In genomic region chr5:35757639-35758001, GRCm38 (mm10) we compare ENCODE assay signal across 8 mouse cellular contexts. TPM values are rescaled to one million over a fixed set of nuclear protein-coding genes. Genes with fewer than 3 reads are reported as not detected.
DNase-seq lines count a peak whose midpoint lies in the region; ATAC-seq and TF ChIP-seq lines count a peak whose summit lies in the region.

Gene Ablim2, plus strand, starts transcription at chr5:35757880.

- no peak for TF ChIP-seq POLR2A in embryonic fibroblast, embryonic 13.5 days (IDR thresholded peaks at IDR 0.05; ENCODE audit: low read depth, low read length)

- peaks cover 41% of the 10 kb centered on the region for H3K27me3 ChIP-seq in erythroblast, embryonic 14.5 days (ENCODE audit: control insufficient read depth)
- peaks cover 45% of the 10 kb centered on the region for H3K27me3 ChIP-seq in heart, embryonic 11.5 days (ENCODE audit: control insufficient read depth, insufficient read depth, low read length)
- peaks cover 52% of the 10 kb centered on the region for H3K27me3 ChIP-seq in kidney, embryonic 15.5 days
- peaks cover 55% of the 10 kb centered on the region for H3K27me3 ChIP-seq in limb, embryonic 15.5 days
- H3K27me3 ChIP-seq in midbrain, postnatal 0 days (ENCODE audit: insufficient read depth, low read length): peaks cover 15% of the 10 kb centered on the region; the same call in 1 of the 2 replicates

- peaks cover 15% of the 10 kb centered on the region for H3K4me1 ChIP-seq in erythroblast, embryonic 14.5 days (ENCODE audit: control insufficient read depth)
- H3K4me1 ChIP-seq in embryonic fibroblast, embryonic 13.5 days (ENCODE audit: control insufficient read depth, insufficient read depth, low read length): no peaks in the 10 kb centered on the region
- H3K4me1 ChIP-seq in heart, embryonic 11.5 days (ENCODE audit: control insufficient read depth, insufficient read depth, low read length): 0 out of 2 replicates have a peak, but pooled peaks cover 3% of the 10 kb centered on the region
- H3K4me1 ChIP-seq in kidney, embryonic 15.5 days: peaks cover 22% of the 10 kb centered on the region
- peaks cover 18% of the 10 kb centered on the region for H3K4me1 ChIP-seq in limb, embryonic 15.5 days
- H3K4me1 ChIP-seq in midbrain, postnatal 0 days (ENCODE audit: insufficient read depth, low read length): peaks cover 7% of the 10 kb centered on the region; the same call in 1 of the 2 replicates

- H3K4me2 ChIP-seq in heart, embryonic 11.5 days: peak within 1 kb of the TSS; percentile 98
- H3K4me2 ChIP-seq in kidney, embryonic 15.5 days: peak within 1 kb of the TSS; percentile 100
- H3K4me2 ChIP-seq in limb, embryonic 15.5 days: peak within 1 kb of the TSS; percentile 100
- peak within 1 kb of the TSS; percentile 86 for H3K4me2 ChIP-seq in midbrain, postnatal 0 days (ENCODE audit: low read depth, low read length, poor library complexity, severe bottlenecking)

- no peaks in the 10 kb centered on the region for H3K9me3 ChIP-seq in erythroblast, embryonic 14.5 days (ENCODE audit: control insufficient read depth, low read length)
- H3K9me3 ChIP-seq in heart, embryonic 11.5 days (replicated peaks; ENCODE audit: control insufficient read depth, low read length): no peaks in the 10 kb centered on the region
- H3K9me3 ChIP-seq in kidney, embryonic 15.5 days (replicated peaks): no peaks in the 10 kb centered on the region
- H3K9me3 ChIP-seq in limb, embryonic 15.5 days: no peaks in the 10 kb centered on the region
- no peaks in the 10 kb centered on the region for H3K9me3 ChIP-seq in midbrain, postnatal 0 days (ENCODE audit: low read length)

- peak within 1 kb of the TSS; percentile 52; the same call in 1 of the 2 replicates for H3K9ac ChIP-seq in heart, embryonic 11.5 days (ENCODE audit: low read depth, low read length)
- H3K9ac ChIP-seq in kidney, embryonic 15.5 days: peak within 1 kb of the TSS; percentile 57
- peak within 1 kb of the TSS; percentile 37 for H3K9ac ChIP-seq in limb, embryonic 15.5 days
- peak within 1 kb of the TSS; percentile 75 for H3K9ac ChIP-seq in midbrain, postnatal 0 days (replicated peaks; ENCODE audit: low read length, poor library complexity, severe bottlenecking)

- H3K36me3 ChIP-seq in erythroblast, embryonic 14.5 days (ENCODE audit: control insufficient read depth): no peaks in the 10 kb centered on the region
- H3K36me3 ChIP-seq in heart, embryonic 11.5 days (ENCODE audit: control insufficient read depth, insufficient read depth, low read length): no peaks in the 10 kb centered on the region
- no peaks in the 10 kb centered on the region for H3K36me3 ChIP-seq in kidney, embryonic 15.5 days
- H3K36me3 ChIP-seq in limb, embryonic 15.5 days: no peaks in the 10 kb centered on the region
- no peaks in the 10 kb centered on the region for H3K36me3 ChIP-seq in midbrain, postnatal 0 days (ENCODE audit: insufficient read depth, low read length)

- TF ChIP-seq CTCF in embryonic fibroblast, embryonic 13.5 days (IDR thresholded peaks at IDR 0.05; ENCODE audit: borderline replicate concordance, insufficient read depth, low read length): no peak
- TF ChIP-seq CTCF in midbrain, postnatal 0 days (IDR thresholded peaks at IDR 0.05): peak; percentile 48

- under 1% methylated on average over 34 of the region's 35 CpGs for whole genome bisulfite sequencing in heart, embryonic 11.5 days (ENCODE audit: insufficient replicate concordance)
- under 1% methylated on average over 35 of the region's 35 CpGs for WGBS in kidney, embryonic 15.5 days
- whole genome bisulfite sequencing in limb, embryonic 15.5 days: under 1% methylated on average over 35 of the region's 35 CpGs
- 0% methylated on average over 32 of the region's 35 CpGs for WGBS in midbrain, postnatal 0 days

- ATAC-seq in erythroblast, adult 5-6 weeks (replicated peaks; ENCODE audit: low FRiP score, poor library complexity, severe bottlenecking): no peak
- ATAC-seq in heart, embryonic 11.5 days (replicated peaks; ENCODE audit: insufficient number of reproducible peaks, low FRiP score, low TSS enrichment): peak; percentile 84
- peak; percentile 95 for ATAC-seq in kidney, embryonic 15.5 days (replicated peaks; ENCODE audit: low FRiP score)
- ATAC-seq in limb, embryonic 15.5 days (ENCODE audit: insufficient number of reproducible peaks, low FRiP score, low TSS enrichment, low read depth): peak; percentile 91
- peak; percentile 96 for ATAC-seq in midbrain, postnatal 0 days (ENCODE audit: low FRiP score)

- no peak within 1 kb of the TSS for H3K27ac ChIP-seq in embryonic fibroblast, embryonic 13.5 days (ENCODE audit: insufficient read depth, low read length)
- no peak within 1 kb of the TSS for H3K27ac ChIP-seq in heart, embryonic 11.5 days (ENCODE audit: low read depth, low read length)
- no peak within 1 kb of the TSS for H3K27ac ChIP-seq in kidney, embryonic 15.5 days
- H3K27ac ChIP-seq in limb, embryonic 15.5 days: no peak within 1 kb of the TSS
- H3K27ac ChIP-seq in midbrain, postnatal 0 days (ENCODE audit: low read depth, low read length): peak within 1 kb of the TSS; percentile 80

- peak within 1 kb of the TSS; percentile 51 for H3K4me3 ChIP-seq in erythroblast, embryonic 14.5 days (replicated peaks)
- peak within 1 kb of the TSS; percentile 50 for H3K4me3 ChIP-seq in embryonic fibroblast, embryonic 13.5 days (ENCODE audit: insufficient read depth, low read length)
- H3K4me3 ChIP-seq in heart, embryonic 11.5 days (ENCODE audit: low read depth, low read length): peak within 1 kb of the TSS; percentile 54
- H3K4me3 ChIP-seq in kidney, embryonic 15.5 days (replicated peaks): peak within 1 kb of the TSS; percentile 64
- H3K4me3 ChIP-seq in limb, embryonic 15.5 days: peak within 1 kb of the TSS; percentile 56
- H3K4me3 ChIP-seq in midbrain, postnatal 0 days (ENCODE audit: low read depth, low read length): peak within 1 kb of the TSS; percentile 68

- DNase-seq in midbrain, postnatal 0 days (ENCODE audit: low spot score): peak; percentile 96
- DNase-seq in spleen, postnatal 10 days (ENCODE audit: low spot score in 2 of 2): peak; percentile 47 to 84

RNA-seq across cellular contexts. Expression of gene Ablim2, which starts in this region (rescaled TPM):
- polyA plus RNA-seq in erythroblast, embryonic 14.5 days (2012): not detected in 2 replicates
- not detected in 2 replicates for total RNA-seq in erythroblast, adult 5-6 weeks (2015; ENCODE audit: low replicate concordance)
- total RNA-seq in erythroblast, adult 5-6 weeks (2017; ENCODE audit: low replicate concordance): not detected in 2 replicates
- not detected in 2 replicates for polyA plus RNA-seq in embryonic fibroblast, embryonic 13.5 days (2011; ENCODE audit: insufficient read length, low read depth, missing spikeins)
- 1.9 and 2.5 TPM in 2 replicates for polyA plus RNA-seq in heart, embryonic 11.5 days (2014; fragmentation: Nextera tagmentation; extraction: Ambion mirVana)
- polyA plus RNA-seq in kidney, embryonic 15.5 days (2015; fragmentation: Nextera tagmentation; extraction: Ambion mirVana): 1.7 and 2.7 TPM in 2 replicates
- 2.7 and 5.7 TPM in 2 replicates for polyA plus RNA-seq in limb, embryonic 15.5 days (2015; fragmentation: Nextera tagmentation; extraction: Ambion mirVana)
- total RNA-seq in midbrain, postnatal 0 days (2014; rRNA removed): 44.9 and 51.4 TPM in 2 replicates
- 31.7 and 32.2 TPM in 2 replicates for polyA plus RNA-seq in midbrain, postnatal 0 days (2015; fragmentation: Nextera tagmentation; extraction: Ambion mirVana)

Comparison
In these comparisons a context has a peak if more than half of its experiments do, and no peak if none do; other contexts are left out.
1. RNA of gene Ablim2 (total RNA-seq): 44.9 to 51.4 TPM in midbrain, postnatal 0 days; not detected in erythroblast, adult 5-6 weeks; every median in the first group is over 10 times any median in the second.
2. Peak in every context shown above with its lines, with median percentiles within 50 percentile points of each other: H3K4me3 ChIP-seq, H3K4me2 ChIP-seq and H3K9ac ChIP-seq.